Mouse (Mus musculus) right cerebral cortex, adult 2 months (tissue): ENCODE measurements around the gene Ly75.

Experiments
- DNase-seq, 2 experiments: peaks; one replicate each; pipeline ENCODE4 v3.0.0; 2021 to 2022; ENCODE audit warnings: low spot score in 2 of 2

Gene Ly75

DNA sequence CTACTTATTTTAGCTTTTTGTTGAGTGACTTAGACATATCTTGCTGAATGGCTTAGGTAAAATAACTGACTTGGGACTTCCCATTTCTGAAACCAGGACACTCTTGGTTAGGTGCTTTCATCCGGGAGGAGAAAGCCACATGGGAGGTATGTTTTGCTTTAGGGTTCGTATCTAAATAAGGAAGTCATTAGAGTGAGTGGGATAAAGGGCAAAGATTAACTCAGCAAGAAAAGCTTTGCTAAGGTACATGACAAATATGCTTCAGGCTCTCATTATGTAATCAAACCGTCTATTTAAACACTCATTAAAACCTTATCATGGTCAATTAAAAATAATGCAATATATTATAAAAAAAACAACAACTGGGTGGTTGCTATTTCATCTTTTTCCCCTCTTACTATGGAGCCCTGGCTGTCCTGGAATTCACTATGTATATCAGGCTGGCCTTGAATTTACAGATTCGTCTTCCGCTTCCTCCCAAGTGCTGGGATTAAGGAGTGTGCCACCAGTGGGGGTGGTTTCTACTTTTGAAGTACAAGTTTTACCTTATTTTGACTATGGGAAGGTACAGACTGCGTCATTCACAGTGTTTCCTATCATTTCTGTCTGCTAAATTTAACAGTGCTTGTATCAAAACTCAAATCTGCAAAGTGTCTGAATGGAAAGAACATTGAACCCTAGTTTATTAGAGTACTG lies 60.9 kb downstream of the Ly75 start:
- DNase-seq: peak in 1 of 2 experiments; percentile 10

DNA sequence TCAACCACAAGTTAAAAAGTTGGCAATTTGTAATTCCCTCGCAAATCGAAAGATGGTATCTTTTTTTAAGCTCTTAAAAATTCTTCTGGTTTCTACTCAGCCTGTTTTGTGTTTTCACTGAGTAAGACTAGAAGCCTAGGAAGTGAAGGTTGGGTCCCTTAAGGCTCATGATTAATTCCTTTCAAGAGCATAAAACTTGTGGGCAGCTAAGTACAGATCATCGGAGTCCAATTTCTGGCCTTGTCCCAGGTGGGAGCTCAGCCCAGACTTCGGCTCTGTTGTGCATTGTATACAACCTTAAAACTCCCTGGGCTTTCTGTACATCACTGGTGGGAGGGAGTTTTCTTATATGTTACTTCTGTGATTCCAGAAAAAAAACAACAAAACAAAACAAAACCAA lies 79.3 kb downstream of the Ly75 start:
- no peak for DNase-seq

DNA sequence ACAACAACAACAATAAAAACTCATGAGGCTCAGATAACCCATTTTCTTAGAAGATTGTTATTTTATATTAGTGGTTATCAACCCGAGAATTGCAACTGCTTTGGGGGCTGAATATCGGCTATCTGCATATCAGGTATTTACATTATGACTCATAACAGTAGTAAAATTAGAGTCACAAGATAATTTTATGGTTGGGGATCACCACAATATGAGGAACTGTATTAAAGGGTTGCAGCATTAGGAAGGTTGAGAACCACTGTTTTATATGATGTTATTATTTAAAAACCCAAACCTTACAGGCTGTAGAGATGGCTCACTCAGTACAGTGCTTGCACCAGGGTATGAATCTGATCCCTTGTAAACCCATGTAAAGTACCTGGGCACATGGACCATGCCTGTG lies 83.8 kb downstream of the Ly75 start:
- no peak for DNase-seq

DNA sequence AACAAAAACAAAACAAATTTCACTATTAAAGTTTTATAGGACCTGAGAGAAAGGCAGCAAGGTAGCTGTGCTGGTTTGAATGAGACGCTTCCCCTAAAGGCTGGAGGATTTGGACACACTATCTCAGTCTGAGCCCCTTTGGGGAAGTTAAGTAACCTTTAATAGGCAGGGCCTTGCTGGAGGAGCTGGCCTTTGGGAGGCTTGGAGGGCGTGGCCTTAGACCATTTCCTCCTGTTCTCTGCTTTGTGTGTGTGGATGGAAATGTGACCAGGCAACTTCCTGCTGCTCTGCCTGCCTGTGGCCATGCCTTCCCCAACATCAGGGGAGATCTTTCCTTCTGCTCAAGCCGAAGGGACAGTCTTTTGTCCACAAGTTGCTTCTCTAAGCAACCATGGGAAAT lies 84.8 kb downstream of the Ly75 start:
- no peak for DNase-seq

DNA sequence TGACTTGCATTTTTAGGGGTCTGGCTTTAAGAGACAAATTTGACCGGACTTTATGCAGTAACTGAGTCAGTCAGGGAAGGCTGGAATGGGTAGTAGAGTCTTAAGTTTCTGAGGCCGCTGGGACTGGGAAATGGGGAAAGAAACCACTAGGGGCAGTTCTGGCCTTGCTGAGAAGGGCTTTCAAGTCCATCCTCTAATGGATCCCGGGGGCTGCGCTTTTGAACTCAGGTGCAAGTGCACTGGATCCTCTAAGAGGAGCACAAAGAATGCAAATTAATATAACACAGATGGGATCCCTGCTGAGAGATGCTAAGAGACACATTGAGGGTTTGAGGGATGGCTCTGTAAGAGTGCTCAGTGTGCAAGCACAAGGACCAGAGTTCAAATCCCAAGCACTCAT lies 91.7 kb downstream of the Ly75 start:
- DNase-seq: no peak

DNA sequence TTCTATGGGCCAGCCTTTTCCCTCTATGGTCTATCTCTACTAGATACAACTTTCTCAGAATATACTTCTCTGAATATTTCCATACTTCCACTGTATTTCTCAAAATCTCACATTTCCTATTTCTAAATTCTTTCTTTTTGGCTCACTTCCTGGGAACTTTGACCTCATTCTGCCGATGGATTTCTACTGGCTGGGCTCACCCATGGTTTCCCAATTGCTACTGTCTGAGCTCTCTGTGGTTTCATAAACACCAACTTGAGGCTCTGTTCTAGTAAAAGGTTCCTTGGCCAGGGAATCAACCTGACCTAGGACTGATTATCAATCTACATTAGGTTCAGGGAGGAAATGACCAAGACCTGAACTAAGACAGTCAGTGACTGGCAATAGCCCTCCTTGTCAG lies 93.7 kb downstream of the Ly75 start:
- no peak for DNase-seq

DNA sequence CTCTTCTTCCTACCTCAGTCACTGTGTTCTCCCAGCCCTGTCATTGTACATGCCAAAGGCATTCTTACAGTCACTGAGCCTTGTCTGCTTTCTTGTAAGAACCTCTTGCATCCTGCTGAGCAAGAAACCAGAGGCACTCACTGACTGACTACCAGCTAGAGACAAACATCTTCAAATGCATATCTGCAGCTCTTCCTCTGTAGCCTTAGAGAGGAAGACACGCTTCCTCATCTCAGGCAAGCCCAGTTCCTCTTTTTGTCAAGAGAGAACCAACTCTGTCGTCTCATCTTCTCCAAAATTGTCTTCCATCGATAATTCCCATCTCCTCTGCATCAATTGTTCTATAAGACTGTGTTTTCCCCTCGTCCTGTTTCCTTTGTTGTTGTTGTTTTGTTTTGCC lies 94.5 kb downstream of the Ly75 start:
- no peak for DNase-seq

DNA sequence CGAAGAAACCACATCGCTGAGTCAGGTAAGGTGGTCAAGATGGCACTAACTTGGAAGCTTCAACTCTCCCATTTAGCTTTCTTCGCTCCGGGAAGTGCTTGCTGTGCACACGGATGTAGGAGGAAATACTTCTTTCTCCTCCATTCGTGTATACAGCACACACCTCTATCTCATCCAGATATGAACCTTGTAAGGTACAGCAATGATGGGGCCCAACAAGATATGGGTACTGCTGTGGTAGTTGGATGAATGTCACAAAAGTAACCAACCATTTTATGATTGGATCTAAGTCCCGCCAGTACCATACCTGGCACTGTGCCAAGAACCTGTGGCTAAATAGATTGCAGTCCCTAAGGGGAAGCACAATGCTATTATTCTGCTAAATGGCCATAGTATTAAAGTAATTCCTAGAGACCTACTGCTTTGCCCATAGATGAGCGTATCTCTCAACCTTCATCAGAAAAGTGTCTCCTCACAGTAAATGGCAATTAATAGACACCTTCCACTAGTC lies 97.9 kb downstream of the Ly75 start:
- no peak for DNase-seq

DNA sequence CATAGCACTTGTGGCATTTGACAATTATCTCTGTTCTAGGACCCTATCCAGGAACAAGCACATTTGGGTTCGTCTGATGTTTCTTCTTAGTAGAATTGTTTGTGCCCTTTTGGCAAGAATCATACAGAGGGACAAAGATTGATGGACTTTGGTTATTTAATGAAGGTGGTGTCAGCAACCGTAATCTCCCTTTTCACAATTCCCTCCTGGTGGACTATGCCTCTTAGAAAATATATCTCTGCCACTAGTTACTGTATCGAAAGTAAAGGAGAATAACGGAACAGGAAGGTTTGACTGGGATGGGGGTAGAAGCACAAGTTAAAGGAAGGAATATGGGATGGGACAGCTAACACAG lies 98.7 kb downstream of the Ly75 start, which contains the start of gene Cd302:
Gene Cd302, minus strand, starts transcription at position 22 of the 355 bp plus-strand sequence.
- no peak for DNase-seq

DNA sequence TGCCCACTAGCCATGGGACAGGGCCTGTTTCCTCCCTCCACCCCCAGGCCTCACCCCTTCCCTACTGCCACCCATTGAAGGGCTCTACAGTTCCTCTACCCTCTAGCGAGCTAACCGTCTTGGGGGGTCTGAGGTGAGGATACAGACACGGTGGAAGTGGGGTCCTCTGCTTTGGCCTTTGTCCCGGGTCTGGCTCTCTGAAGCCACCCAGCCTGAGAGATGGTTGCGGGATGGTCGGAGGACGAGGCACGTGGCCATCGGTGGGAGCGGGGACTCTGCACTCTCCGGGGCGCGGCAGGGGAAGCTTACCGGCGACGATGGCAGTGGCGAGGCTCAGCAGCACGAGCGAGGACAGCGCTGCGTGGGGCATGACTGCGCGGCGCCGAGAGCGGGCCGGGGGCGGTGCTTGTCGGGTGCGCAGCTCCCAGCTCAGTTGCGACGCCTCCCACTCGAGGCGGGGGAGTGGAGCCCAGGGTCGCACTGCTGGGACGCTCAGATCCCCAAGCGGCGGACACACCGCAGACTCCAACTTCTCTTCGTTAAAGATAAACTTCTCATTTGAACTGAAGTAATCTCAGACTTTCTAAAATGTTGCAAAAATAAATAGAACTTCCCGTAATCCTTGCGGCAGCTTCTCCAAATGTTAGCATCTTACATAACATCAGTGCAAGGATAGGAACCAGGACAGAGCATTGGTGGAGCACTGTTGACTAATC lies 99.2 kb downstream of the Ly75 start:
- peak; percentile 71 to 81 for DNase-seq

DNA sequence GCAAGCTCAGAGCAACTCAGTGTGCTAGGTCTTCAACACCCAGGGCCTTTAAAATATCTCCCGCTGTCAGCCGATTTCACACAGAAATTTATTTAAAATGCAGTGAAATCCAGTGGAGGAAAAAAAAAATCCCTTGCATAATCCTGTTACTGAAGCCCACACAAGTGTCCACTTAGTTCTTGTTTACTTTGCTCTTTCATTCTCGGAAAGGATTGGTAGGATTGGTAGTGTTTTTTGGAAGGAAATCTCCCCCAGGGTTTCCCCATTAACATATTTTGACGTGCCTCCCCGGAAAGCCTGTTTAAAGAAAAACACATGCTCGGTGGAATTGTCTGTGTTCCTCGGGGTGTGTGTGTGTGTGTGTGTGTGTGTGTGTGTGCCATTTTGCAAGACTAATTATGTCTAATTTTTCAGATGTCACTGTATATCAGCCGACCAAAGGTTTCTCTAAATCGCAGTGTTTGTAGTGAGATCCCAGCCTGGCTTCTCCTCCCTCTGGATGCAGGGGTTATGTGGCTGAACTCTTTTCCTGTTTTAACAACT lies 99.8 kb downstream of the Ly75 start:
- DNase-seq: peak; percentile 15 to 22

DNA sequence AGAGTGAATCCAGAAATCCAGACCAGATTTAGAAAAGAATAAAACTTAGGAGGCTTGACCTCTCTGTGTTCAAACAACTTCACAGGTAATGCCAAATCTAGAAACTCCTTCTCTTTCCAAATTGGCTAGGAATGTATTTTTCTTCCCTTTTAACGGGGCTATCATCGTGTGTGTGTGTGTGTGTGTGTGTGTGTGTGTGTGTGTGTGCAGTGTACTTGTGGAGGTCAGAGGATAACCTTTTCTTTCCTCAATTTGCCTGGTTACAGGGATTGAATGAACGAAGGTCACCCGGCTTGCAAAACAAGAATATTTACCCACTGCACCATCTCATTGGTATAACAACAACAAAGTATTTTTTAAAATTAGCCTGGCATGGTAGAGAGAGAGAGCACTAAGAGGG lies 100.5 kb downstream of the Ly75 start:
- no peak for DNase-seq

DNA sequence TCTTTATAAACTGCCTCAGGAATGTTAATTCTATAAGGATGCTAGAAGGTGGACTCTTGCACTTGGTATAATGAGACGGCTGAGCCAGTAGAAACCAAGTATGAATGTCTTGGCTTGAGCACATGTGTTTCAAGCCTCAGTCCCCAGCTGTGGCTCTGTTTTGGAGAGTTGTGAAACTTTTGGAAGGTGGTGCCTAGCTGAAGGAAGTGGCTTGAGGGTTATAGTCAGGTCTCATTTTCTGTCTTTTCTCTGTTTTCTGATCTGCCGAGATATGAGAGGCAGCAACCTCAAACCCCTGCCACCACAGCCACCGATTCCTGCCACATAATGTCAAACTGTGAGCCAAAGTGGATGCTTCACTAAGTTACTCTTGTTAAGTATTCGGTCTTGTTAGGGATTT lies 104.5 kb downstream of the Ly75 start:
- no peak for DNase-seq

DNA sequence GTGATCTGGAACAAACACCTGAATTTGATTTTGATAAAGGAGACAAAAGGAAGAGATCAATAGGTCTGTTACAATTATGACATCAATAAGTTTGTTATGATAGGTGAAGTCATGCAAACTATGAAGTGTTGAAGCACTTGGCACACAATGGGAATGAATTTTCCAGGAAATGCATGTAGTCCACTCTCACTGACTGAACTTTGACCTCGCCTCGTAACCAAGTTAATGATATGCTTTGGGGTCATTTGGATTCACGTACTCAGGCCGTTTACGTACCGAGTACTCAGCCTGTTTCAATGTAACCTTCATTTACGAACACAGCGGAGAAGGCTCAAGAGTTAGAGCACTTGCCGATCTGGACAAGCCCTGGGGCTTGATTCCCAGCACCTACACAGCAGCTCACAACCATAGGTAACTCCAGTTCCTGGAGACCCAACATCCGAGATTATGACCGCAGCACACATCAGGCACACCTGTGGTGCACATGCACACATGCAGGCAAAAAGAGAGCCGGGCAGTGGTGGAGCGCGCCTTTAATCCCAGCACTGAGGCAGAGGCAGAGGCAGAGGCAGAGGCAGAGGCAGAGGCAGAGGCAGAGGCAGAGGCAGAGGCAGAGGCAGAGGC lies 113.1 kb downstream of the Ly75 start:
- no peak for DNase-seq

DNA sequence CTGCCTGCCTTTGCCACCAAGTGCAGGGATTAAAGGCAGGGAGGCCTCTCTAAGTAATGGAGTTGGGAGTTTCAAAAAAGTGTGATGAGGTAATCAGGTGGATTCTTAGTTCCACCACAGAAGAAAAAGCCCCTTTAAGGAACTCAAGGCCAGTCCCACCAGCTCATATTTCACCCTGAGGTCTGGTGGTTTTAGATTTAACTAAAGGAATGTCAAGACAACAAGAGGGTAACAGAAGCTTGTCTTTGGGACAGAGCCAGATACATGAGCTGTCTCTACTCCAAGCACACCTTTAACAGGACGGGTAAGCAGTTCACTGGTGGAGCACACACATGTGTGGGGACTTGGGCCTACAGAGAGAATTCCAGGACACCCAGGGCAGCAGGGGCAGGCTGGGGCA lies 115.5 kb downstream of the Ly75 start:
- DNase-seq: no peak

DNA sequence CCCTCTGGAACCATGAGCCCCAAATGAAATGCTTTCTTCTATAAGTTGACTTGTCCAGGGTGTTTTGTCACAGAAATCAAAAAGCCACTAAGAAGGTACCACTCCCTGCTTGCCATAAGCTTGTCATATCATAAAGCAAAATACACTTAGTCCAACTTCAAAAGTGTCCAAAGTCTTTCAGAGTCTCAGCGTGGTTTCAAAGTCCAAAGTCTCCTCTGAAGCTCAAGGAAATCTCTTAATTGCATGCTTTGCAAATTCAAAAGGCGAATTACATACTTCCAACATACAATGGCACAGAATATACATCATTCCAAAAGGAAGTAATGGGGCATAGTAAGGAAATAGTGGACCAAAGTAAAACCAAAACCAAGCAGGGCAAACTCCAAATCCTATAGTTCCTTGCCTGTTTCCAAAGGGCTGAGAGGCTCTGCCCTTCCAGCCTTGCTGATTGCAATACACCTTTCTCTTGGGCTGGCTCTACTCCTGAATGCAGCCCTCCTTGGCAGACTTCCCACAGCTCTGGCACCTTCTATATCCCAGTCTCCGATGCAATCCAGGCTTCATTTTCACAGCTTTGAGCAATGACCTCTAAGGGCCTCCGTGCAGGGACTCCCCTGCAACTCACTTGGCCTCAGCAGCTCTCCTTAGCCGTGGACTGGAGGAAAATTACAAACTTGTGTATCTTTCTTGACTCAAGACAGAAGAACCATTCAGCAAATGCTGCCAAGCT lies 122.3 kb downstream of the Ly75 start:
- DNase-seq: no peak

DNA sequence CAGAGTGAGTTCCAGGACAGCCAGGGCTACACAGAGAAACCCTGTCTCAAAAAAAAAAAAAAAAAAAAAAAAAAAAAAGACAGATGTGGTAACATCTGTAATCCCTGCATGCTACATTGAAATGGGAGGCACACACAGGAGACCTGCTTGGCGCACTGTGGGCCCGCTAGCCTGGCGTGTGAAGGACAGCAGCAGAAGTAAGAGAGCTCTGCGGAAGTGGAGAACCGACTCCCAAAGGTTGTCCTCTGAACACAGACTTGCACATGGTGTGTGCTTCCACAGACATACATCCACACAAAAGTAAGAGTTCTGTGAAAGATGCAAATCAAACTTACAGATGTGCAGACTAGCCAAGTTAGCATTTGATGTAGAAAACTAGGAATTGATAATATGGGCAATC lies 123.9 kb downstream of the Ly75 start:
- DNase-seq: no peak

DNA sequence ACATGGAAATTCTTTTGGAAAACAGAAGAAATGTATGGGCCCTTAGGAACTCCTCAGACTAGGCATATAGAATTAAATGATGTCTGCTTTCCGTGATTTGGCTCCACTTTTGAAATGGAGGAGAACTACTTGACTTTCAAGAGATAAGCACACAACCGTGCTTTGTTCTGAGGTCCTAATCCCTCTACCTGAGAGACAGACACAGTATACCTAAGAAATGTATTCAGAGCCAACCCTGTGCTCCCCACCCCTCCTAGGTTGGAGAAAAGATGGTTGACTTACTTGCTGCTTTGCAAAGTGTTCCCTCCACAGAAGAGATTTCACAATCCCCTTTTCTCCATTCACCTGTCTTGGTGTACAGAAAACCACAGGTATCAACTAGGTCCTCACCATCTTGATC lies 126.4 kb downstream of the Ly75 start:
- no peak for DNase-seq

DNA sequence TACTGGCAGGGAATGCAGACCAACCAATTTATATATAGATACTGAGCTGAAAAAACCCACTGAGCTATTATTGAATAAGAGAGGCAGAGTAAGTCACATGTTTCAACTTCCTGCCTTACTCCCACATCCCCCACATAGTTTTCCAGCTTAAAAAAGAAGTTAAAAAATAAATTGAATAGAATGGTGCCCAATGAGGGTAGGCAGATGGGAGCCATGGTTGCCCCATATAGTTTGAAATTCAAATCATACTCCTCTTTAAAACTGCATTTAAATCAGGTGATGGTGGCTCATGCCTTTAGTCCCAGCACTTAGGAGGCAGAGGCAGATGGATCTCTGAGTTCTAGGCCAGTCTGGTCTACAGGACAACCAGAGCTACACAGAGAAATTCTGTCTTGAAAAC lies 129.6 kb downstream of the Ly75 start:
- DNase-seq: peak; percentile 15 to 22

DNA sequence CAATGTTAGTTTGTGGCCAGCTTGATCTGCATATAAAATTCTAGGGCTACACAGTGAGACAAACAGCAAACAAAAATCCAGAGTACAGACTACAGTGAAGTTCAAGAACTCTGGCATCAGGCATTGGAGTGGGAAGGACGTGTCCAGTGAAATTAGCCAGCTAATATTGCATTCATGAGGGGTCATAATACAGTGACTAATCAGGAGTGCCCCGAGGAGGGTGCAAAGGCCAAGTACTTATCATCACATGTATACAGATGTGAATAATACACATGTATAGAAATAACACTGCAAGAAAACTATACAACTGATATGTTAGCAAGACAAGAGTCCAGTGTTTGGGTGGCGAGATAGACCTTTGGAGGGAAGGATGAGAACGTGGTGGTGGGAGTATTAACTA lies 130.3 kb downstream of the Ly75 start:
- DNase-seq: no peak
